Mouse (Mus musculus): ENCODE data around the gene Cwf19l1.
"Not testable (repeated sequence)": the region's sequence is repeated elsewhere in the genome, so short reads cannot be mapped to it uniquely, and the experiment has no call there.

DNA sequence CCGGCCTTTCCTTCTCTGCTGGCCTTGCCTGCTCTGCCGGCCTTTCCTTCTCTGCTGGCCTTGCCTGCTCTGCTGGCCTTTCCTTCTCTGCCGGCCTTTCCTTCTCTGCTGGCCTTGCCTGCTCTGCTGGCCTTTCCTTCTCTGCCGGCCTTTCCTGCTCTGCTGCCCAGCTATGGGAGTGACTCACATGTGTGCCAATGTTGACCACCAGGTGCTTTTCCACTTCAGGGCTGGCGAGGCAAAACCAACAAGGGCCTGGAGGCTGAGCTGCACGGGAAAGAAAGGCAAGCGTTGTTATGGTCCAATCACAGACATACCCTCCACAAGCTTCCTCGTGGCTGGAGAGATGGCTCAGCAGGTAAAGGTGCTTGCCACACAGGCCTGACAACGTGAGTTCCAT, 15.0 kb downstream of the Cwf19l1 start:
- not testable (repeated sequence) for TF ChIP-seq CTCF (IDR thresholded peaks at IDR 0.05; ENCODE audit: low read depth, low read length); POLR2A (IDR thresholded peaks at IDR 0.05; ENCODE audit: extremely low read depth, insufficient read depth, low read length)
